Mouse (Mus musculus) olfactory bulb, adult 2 months (tissue): ENCODE measurements around the gene Cdh20.

Experiments
- CTCF ChIP-seq: fragments of 200-500 bp; IDR thresholded peaks from 2 replicates; pipeline ENCODE4 v1.5.1; 2012; ENCODE audit warnings: low read depth, mild to moderate bottlenecking, low read length, moderate library complexity; ENCODE audit not compliant: insufficient read depth
- POLR2A ChIP-seq: fragments of 200-500 bp; IDR thresholded peaks from 2 replicates; pipeline ENCODE4 v1.6.1; 2012; ENCODE audit warnings: mild to moderate bottlenecking, low read depth, low read length, moderate library complexity; ENCODE audit not compliant: insufficient read depth

DNA sequence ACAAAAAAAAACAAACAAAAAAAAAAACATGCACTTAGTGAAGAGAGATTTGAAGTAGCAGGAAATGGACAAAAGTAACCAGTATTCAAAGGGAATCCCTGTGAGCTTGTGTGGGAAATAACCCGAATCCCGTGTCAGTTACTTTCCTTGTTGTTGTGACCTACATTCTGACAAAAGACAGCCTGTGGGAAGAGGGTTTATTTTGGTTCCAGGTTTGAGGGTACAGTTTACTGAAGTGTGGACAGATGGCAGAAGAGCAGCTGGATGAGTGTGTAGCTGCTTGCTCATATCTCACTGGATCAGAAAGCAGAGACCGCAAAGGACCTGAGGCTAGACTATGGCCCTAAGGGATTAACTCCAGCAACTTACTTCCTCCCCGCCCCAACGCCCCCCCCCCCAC lies 135.1 kb downstream of the Cdh20 start:
- TF ChIP-seq CTCF (no peak), POLR2A (no peak)
